Mouse (Mus musculus) naive thymus-derived CD4-positive, alpha-beta T cell, adult 2 months (primary cell): ENCODE data around the gene Aqp5.

Experiments used
- DNase-seq: peaks from one replicate; pipeline ENCODE4 v3.0.0-alpha.2; 2011; ENCODE audit warnings: low read depth

The Aqp5 gene

GRCm38 (mm10) chr15:99596841-99597240 is 6.3 kb downstream of the Aqp5 start:
- no peak for DNase-seq

GRCm38 (mm10) chr15:99597596-99597995 is 7.0 kb downstream of the Aqp5 start:
- DNase-seq: no peak

- DNase-seq: no peak
Measured at GRCm38 (mm10) chr15:99599245-99600070, 8.9 kb downstream of the Aqp5 start.

GRCm38 (mm10) chr15:99600986-99601822 is 10.6 kb downstream of the Aqp5 start, which contains the start of gene Aqp6:
TSS of gene Aqp6 (plus strand) at chr15:99601400.
- no peak for DNase-seq

- DNase-seq: no peak
Measured at GRCm38 (mm10) chr15:99601823-99602120, 11.2 kb downstream of the Aqp5 start.

- no peak for DNase-seq
Measured at GRCm38 (mm10) chr15:99602206-99602820, 11.7 kb downstream of the Aqp5 start.

DNA sequence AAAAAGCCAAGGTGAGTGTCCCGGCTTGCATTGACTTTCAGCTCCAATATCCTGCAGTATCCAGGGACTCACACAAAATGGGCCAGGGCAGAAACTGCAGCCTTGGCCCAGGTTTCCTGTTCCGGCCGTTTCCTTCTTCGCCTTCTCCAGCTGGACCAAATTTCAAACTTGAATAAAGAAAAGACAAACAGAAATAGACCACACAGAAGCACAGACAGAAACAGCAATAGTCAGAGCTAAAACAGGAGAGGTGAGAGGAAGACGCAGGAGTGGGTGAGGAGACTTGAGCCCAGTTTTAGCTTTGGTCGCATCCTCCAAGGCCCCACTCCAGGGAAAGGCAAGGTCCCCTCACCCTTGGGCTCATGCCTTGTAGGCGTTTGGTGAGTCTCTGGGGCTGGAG is 12.6 kb downstream of the Aqp5 start:
- no peak for DNase-seq

DNA sequence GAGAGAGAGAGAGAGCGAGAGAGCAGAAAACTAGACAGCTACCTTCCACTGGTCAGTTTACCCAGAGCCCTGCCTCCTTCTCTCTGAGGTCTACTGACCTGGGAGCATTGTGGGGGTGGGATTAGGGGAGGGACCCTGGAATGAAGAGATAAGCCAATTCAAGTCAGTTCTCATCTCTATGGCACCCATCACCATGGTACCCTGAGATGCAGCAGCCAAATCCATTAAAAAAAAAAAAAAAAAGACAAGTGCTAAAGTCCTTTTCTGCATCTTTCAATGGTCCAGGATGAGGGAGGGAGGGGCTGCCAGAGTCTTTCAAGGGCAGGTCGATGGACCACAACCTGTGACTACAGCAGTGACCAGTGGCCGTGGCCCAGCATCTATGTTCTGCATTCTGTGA is 15.0 kb downstream of the Aqp5 start:
- DNase-seq: no peak

DNA sequence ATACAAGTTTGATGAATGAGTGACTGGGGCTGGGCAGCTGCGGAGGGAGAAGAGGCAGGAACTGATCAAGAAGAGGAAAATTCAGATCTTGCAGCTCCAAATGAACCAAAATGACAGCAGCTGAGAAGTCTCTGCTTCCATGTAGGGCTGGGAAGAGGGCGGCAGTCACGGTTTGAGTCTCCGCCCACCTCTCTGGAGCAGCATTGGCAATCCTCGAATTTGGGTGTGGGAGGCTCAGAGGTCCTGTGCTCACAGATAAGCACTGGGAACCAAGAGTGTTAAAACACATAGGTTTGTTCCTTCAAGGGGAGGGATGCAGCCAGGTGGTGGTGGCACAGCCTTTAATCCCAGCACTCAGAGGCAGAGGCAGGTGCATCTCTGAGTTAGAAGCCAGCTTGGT is 15.9 kb downstream of the Aqp5 start:
- DNase-seq: no peak

- DNase-seq: no peak
Measured at GRCm38 (mm10) chr15:99607388-99608113, 17.0 kb downstream of the Aqp5 start.

DNA sequence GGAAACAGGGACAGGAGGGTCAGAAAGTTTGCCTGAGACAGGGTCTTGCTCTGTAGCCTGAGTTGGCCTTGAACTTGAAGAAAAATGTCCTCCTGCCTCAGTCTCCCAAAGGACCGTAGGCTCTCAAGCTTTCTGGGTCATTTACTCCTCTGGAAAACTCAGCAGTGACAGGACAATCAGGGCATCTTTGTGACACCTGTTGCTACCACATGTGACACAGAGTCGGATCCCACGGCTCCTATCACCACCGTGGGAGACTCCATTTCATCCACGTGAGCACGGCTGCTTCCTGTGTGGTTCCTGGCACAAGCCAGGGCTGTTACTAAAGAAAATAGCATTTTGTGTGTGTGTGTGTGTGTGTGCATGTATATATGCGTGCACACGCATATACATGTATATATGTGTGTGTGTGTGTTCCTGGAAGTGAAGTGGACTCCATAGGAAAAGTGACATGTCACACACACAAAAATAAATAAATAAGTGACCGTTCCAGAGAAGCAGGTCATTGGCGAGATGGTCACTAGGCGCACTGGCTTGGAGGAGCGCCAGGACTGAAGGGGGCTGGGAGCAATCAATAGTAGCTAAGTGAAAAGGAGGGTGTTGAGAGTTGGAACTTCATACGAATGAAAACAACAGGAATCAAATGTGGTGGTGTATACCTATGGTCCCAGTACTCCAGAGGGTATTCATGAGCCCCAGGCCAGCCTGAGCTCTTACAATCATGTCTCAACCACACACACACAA is 18.0 kb downstream of the Aqp5 start:
- no peak for DNase-seq

DNA sequence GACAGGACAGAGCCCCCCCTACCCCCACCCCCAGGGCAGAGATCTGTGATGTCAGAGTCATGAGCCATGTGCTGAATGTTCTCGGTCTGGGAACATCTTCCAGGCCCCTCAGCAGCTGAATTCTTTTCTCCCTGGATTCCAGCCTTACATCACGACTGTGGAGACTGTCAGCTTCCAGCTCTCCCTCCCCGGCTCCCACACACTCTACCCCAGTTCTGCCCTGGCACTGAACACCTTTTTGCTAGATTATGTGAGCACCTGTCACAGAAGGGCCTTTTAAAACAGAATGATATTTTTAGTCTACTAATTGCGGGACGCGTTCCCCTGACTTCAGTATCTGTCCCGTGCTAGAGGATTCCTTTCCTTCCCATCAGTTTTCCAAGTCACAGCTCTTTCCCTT is 21.0 kb downstream of the Aqp5 start:
- DNase-seq: no peak

GRCm38 (mm10) chr15:99614273-99614672 is 23.7 kb downstream of the Aqp5 start:
- no peak for DNase-seq

DNA sequence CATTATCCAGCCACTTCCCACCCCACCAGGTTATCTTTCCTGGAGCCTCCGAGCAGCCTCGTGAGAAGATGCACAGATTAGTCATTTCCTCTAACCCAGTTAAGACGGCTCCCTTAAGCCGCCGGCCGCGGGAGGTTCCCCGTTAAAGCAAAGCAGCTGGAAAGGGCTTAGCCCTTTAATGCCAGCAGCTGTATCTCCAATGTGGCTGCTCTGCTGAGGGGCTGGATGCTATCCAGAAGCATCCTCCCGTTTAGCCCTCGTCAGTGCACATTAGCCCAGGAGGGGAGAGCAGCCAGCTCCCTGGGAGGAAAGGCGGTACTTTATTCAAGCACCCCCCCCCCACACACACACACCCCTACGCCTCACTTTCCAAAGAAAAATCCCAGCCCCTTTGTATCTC is 24.2 kb downstream of the Aqp5 start:
- DNase-seq: no peak

GRCm38 (mm10) chr15:99615246-99615645 is 24.7 kb downstream of the Aqp5 start:
- no peak for DNase-seq

- no peak for DNase-seq
Measured at GRCm38 (mm10) chr15:99618595-99618994, 28.0 kb downstream of the Aqp5 start.

DNA sequence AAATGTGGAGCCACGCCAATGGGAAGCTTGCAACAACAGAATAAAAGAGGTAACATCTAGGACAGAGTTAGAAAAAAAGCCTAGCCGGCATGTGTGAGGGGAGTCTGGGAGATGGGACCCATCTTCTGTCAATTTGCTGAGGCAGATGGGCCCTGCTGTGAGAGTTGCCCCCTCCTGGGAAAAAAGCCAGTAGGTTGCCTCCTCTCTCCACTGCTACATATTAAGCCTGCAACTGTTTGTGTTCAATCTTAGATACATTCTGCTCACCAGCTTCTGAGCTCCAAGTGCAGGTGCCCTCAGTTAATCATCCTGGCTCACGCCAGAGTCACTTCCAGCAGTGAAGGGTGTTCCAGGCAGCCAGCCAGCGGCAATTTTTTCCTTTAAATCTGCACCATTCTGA is 29.2 kb downstream of the Aqp5 start:
- no peak for DNase-seq

DNA sequence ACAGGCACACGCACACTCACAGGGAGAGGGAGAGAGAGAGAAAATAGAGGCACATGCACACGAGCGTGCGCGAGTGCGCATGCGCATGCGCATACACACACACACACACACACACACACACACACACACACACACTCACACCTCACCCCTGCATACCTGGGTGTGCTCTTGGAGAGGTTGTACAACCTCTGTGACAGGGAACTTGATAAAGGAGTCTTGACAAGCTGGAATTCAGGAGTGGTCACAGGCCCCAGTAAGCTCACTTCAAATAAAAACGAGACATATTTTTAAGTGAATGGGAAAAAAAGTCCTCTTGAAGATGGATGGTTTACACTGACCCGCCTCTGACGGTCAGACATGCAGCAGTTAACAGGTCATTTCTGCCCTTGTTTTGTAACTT is 31.5 kb downstream of the Aqp5 start:
- DNase-seq: no peak

DNA sequence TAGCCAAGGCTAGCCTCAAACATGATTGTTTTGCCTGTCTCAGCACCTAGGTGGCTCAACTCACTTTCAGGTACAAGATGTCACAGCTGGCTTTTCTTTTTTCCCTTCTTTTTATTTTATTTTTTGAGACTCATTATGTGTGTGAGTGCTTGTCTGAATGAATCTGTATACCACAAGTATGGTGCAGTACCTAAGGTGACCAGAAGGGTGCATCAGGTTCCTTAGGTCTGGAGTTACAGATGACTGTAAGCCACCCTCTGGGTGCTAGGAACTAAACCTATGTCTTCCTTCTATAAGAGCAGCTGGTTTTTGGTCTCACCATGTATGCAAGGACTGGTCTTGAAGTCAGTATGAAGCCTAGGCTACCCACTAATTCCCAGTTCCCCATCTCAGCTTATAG is 41.0 kb downstream of the Aqp5 start:
- peak; percentile 35 for DNase-seq

DNA sequence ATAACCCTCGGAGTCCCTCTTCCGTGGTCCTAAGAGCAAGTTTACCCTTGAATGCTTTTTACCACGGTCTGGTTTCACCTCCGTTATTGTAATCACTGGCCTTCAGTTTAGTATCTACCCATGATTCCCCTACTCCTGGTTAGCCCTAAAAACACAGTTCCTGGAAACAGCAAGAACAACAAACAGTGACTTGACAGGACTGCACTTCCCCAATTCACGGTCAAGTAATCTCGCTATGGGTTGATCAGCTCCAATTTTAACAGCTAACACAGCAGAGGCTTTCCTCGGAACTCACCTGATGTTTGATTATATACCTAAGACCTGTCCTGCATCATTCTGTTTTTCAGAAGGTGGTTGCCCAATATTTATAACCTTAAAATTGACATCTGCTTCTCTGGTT is 44.1 kb downstream of the Aqp5 start:
- no peak for DNase-seq

DNA sequence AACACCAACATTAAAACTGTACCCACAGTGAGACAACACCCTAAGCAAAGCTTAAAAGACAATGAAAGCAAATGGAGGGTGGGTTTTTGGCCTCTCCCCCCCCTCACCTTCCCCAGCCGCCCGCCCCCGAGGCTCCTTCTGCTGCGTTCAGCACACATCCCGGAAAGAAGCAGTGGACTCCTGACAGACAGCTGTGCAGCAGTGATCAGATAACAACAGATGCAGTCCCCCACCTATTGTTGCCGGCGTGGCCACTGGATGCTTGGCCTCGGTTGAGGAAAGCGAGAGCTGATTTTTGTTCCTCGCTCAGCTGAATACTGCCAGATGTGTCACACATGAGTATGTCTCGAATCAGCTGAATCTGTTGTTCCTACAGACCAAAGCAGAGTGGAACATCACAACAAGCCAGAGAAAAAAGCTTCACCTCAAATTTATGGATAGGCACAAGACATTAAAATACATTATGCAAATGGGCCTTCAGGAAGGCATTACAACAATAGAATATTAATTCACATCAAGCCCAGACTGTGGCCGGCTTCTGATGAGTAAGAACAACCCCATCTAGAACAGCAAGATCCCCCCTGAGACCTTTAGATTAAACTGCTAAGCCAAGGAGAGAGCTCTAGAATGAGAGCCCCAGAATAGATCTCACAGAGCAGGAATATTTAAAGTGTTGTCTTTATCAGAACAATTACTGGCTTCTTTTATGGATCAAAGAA is 47.0 kb downstream of the Aqp5 start:
- no peak for DNase-seq
